Mouse (Mus musculus) stomach, embryonic 16.5 days (tissue): ENCODE data around the gene Nt5c1a. TPM values are rescaled to one million over a fixed set of nuclear protein-coding genes. Genes with fewer than 3 reads are reported as not detected.

Source experiments
- ATAC-seq: fragments of 200-750 bp; cut with Nextera tagmentation; 2 replicates; pipeline ENCODE4 v1.8.0; 2017; ENCODE audit warnings: moderate number of reproducible peaks, moderate TSS enrichment; ENCODE audit not compliant: insufficient read depth, low FRiP score
- H3K27ac ChIP-seq: fragments of 300-500 bp; sonication (generic); 2 replicates; pipeline ENCODE4 v1.5.1; 2014; ENCODE audit warnings: low read length
- H3K27me3 ChIP-seq: fragments of 300-500 bp; sonication (generic); 2 replicates; pipeline ENCODE4 v1.6.1; 2014; ENCODE audit warnings: low read length, control low read depth, mixed read lengths; ENCODE audit not compliant: control insufficient read depth, insufficient read depth
- H3K36me3 ChIP-seq: fragments of 300-500 bp; sonication (generic); 2 replicates; pipeline ENCODE4 v1.6.1; 2014; ENCODE audit warnings: low read length; ENCODE audit not compliant: control insufficient read depth, insufficient read depth
- H3K4me1 ChIP-seq: fragments of 300-500 bp; sonication (generic); 2 replicates; pipeline ENCODE4 v1.6.1; 2014; ENCODE audit warnings: low read length, control low read depth, mixed read lengths; ENCODE audit not compliant: control insufficient read depth, insufficient read depth
- H3K4me2 ChIP-seq: fragments of 300-500 bp; sonication (generic); 2 replicates; pipeline ENCODE4 v1.6.1; 2014; ENCODE audit warnings: low read depth, low read length, mixed read lengths
- H3K4me3 ChIP-seq: fragments of 300-500 bp; sonication (generic); replicated peaks from 2 replicates; pipeline ENCODE4 v1.5.1; 2014; ENCODE audit warnings: mild to moderate bottlenecking, low read length
- H3K9ac ChIP-seq: fragments of 300-500 bp; sonication (generic); 2 replicates; pipeline ENCODE4 v1.6.1; 2014; ENCODE audit warnings: low read length
- H3K9me3 ChIP-seq: fragments of 300-500 bp; sonication (generic); replicated peaks from 2 replicates; pipeline ENCODE4 v1.6.1; 2016; ENCODE audit warnings: low read length, control low read depth; ENCODE audit not compliant: control insufficient read depth
- WGBS: fragments of 180-500 bp; shearing (Covaris S2); extraction: QIAGEN DNeasy Blood & Tissue Kit; methylation state at CpG from one replicate; pipeline ENCODE4 v1.1.7; 2014; 5-methylcytosine and 5-hydroxymethylcytosine counted together
- polyA plus RNA-seq: library from polyadenylated mRNA; unstranded; fragments of >200 nt; fragmentation: Nextera tagmentation; extraction: Ambion mirVana; gene quantifications from 2 replicates; pipeline ENCODE4 v1.2.1, GENCODE M21; 2015

Gene Nt5c1a
- polyA plus RNA-seq, 1 experiment from 2014 or later = not detected

- no peak overlapping the region for H3K4me2 ChIP-seq
- H3K4me3 ChIP-seq = no peak overlapping the region
- peaks cover 7% of the 10 kb centered on the region; the same call in 1 of the 2 replicates for H3K4me1 ChIP-seq
- H3K27me3 ChIP-seq = no peaks in the 10 kb centered on the region
- H3K27ac ChIP-seq = no peak overlapping the region
- no peaks in the 10 kb centered on the region for H3K36me3 ChIP-seq
- 57% methylated on average over 15 of the region's 15 CpGs for WGBS
- no peak for ATAC-seq
- no peak overlapping the region for H3K9ac ChIP-seq
- 0 out of 2 replicates have a peak, but pooled peaks cover 3% of the 10 kb centered on the region for H3K9me3 ChIP-seq
Observed at GRCm38 (mm10) chr4:123164157-123164556, 37.1 kb upstream of the Nt5c1a start.

- Histone ChIP-seq H3K27ac (no peak overlapping the region), H3K27me3 (peaks cover 7% of the 10 kb centered on the region; the same call in 1 of the 2 replicates), H3K4me2 (no peak overlapping the region), H3K9me3 (no peaks in the 10 kb centered on the region), H3K4me3 (no peak overlapping the region), H3K9ac (no peak overlapping the region), H3K4me1 (no peaks in the 10 kb centered on the region), H3K36me3 (no peaks in the 10 kb centered on the region)
- ATAC-seq = no peak
Observed at GRCm38 (mm10) chr4:123171811-123172210, 29.5 kb upstream of the Nt5c1a start.

GRCm38 (mm10) chr4:123182328-123183238, 18.7 kb upstream of the Nt5c1a start, which contains the start of gene Hpcal4:
Hpcal4 (plus strand) TSS chr4:123183227.
- peak; percentile 66; the same call in 1 of the 2 replicates for ATAC-seq
- Histone ChIP-seq H3K27me3 (peaks cover 51% of the 10 kb centered on the region), H3K4me2 (peak within 1 kb of the TSS; percentile 78), H3K4me1 (peaks cover 10% of the 10 kb centered on the region), H3K9ac (peak within 1 kb of the TSS; percentile 60), H3K9me3 (no peaks in the 10 kb centered on the region), H3K4me3 (peak within 1 kb of the TSS; percentile 51), H3K36me3 (no peaks in the 10 kb centered on the region), H3K27ac (no peak within 1 kb of the TSS)
- WGBS = under 1% methylated on average over 42 of the region's 44 CpGs

DNA sequence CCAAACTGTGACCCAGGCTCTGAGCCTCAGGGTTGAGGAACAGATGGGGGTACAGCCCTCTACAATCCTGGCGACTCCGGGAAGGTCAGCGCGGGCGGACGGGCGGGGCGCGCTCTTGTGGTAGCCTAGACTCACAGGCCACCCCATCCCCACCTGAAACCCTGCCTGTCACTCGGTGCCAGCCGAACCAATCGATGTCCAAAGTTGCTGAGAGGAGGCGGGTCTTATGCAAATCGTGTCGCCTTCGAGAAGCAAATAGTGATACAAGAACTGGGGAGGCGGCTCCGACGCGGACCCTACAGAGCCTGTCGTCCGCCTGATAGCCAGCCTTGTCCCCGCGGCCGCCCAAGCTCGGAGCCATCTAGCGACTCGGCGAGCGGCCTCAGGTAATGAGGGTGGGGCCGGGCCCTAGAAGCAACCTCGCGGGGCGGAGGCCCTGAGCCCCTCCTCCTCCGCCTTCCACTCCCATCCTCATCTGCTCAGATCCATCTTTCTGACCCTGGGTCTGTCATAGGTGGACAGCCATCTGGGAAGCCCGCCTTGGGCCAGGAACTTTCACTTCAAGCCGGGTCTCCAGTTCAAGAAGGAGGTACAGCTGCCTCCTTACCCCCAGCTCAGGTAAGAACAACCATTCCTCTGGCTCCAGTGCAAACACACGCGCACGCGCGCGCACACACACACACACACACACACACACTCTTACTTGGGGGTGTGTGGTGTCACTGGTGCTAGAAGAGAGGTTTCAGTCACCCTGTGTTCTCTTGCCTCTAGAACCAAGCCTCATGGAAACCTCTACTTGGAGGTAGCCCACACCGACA, 17.9 kb upstream of the Nt5c1a start:
- Histone ChIP-seq H3K36me3 (no peaks in the 10 kb centered on the region), H3K27ac (no peak overlapping the region), H3K27me3 (peaks cover 51% of the 10 kb centered on the region), H3K9ac (peak overlapping the region; percentile 60), H3K9me3 (no peaks in the 10 kb centered on the region), H3K4me2 (peak overlapping the region; percentile 78), H3K4me3 (peak overlapping the region; percentile 51), H3K4me1 (peaks cover 10% of the 10 kb centered on the region)
- peak; percentile 84 for ATAC-seq
- 10% methylated on average over 44 of the region's 44 CpGs for WGBS

DNA sequence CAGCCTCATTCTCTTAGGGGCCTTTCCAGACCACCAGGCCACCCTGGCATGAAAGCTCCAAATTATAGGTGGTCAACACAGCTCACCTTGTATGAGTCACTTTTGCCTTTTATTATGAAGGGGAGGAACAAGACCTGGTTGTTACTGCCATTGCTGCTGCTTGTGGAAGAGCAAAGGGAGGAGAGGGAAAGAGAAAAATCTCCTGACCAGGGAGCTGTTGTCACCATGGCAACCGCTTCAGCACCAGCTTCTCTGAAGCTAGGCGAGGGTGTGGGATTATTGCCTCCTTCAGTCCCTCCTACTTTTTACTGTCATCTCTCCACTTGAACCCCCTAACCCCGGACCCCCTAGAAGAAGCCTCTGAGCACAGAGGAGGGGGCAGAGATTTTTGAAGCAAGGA, 16.5 kb upstream of the Nt5c1a start:
- no peak overlapping the region for H3K27ac ChIP-seq
- peaks cover 10% of the 10 kb centered on the region for H3K4me1 ChIP-seq
- 44% methylated on average over 3 of the region's 3 CpGs for WGBS
- no peak overlapping the region for H3K9ac ChIP-seq
- H3K36me3 ChIP-seq = no peaks in the 10 kb centered on the region
- no peak for ATAC-seq
- H3K27me3 ChIP-seq = peaks cover 51% of the 10 kb centered on the region
- no peak overlapping the region for H3K4me3 ChIP-seq
- no peaks in the 10 kb centered on the region for H3K9me3 ChIP-seq
- H3K4me2 ChIP-seq = no peak overlapping the region

DNA sequence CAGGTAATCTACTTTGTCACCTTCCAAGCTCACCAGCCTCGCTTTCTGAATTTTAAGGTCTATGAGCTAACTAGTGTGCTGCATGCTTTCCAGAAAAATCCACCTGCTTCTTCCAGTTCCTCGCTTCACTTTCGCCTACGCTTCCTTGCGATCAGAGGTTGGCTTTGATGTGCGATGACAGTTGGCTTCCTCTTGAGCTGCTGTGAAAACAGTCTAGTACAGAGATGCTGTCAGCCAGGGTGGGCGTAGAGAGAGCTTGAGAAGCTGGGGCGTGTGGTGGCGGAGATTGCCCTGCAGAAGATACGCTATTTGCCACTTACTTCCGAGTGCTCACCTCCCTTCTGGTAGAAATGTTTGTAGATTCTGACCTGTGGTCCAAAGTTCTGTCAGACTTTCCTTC, 9.0 kb upstream of the Nt5c1a start:
- no peak overlapping the region for H3K27ac ChIP-seq
- H3K27me3 ChIP-seq = 0 out of 2 replicates have a peak, but pooled peaks cover 2% of the 10 kb centered on the region
- H3K4me1 ChIP-seq = no peaks in the 10 kb centered on the region
- WGBS = 82% methylated on average over 11 of the region's 11 CpGs
- H3K4me2 ChIP-seq = no peak overlapping the region
- H3K9ac ChIP-seq = no peak overlapping the region
- no peaks in the 10 kb centered on the region for H3K36me3 ChIP-seq
- no peaks in the 10 kb centered on the region for H3K9me3 ChIP-seq
- no peak for ATAC-seq
- no peak overlapping the region for H3K4me3 ChIP-seq

GRCm38 (mm10) chr4:123193791-123194190, 7.5 kb upstream of the Nt5c1a start:
- no peak overlapping the region for H3K9ac ChIP-seq
- no peaks in the 10 kb centered on the region for H3K9me3 ChIP-seq
- no peak overlapping the region for H3K4me2 ChIP-seq
- no peak for ATAC-seq
- WGBS = 90% methylated on average over 11 of the region's 11 CpGs
- H3K36me3 ChIP-seq = no peaks in the 10 kb centered on the region
- no peak overlapping the region for H3K4me3 ChIP-seq
- H3K27ac ChIP-seq = no peak overlapping the region
- 0 out of 2 replicates have a peak, but pooled peaks cover 3% of the 10 kb centered on the region for H3K27me3 ChIP-seq
- no peaks in the 10 kb centered on the region for H3K4me1 ChIP-seq

GRCm38 (mm10) chr4:123196695-123197094, 4.6 kb upstream of the Nt5c1a start:
- H3K4me3 ChIP-seq = no peak overlapping the region
- WGBS = 53% methylated on average over 6 of the region's 6 CpGs
- H3K9me3 ChIP-seq = no peaks in the 10 kb centered on the region
- ATAC-seq = no peak
- peaks cover 4% of the 10 kb centered on the region; the same call in 1 of the 2 replicates for H3K4me1 ChIP-seq
- H3K36me3 ChIP-seq = no peaks in the 10 kb centered on the region
- H3K4me2 ChIP-seq = no peak overlapping the region
- no peak overlapping the region for H3K27ac ChIP-seq
- no peak overlapping the region for H3K9ac ChIP-seq
- H3K27me3 ChIP-seq = peaks cover 26% of the 10 kb centered on the region
